Mouse (Mus musculus): ENCODE data around the gene Neo1. TPM values are rescaled to one million over a fixed set of nuclear protein-coding genes. Genes with fewer than 3 reads are reported as not detected.
"Not testable (repeated sequence)": the region's sequence is repeated elsewhere in the genome, so short reads cannot be mapped to it uniquely, and the experiment has no call there.

Gene Neo1
- polyA plus RNA-seq, 1 experiment from 2014 or later: 33.7 TPM

DNA sequence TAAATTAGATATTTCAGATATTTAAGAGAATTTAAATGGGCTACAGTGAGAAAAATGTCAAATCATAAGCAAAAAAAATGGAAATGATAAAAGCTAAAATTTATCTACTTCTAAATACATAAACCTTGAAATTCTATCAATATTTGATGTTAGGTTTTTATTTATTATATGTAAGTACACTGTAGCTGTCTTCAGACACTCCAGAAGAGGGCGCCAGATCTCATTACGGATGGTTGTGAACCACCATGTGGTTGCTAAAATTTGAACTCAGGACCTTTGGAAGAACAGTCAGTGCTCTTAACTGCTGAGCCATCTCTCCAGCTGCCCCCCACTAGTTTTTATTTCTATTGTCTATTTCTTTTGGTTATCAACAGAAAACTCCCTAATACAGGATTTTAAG, 65.1 kb downstream of the Neo1 start:
- ATAC-seq; H3K4me3 ChIP-seq; H3K27ac ChIP-seq; H3K9me3 ChIP-seq (replicated peaks); H3K4me1 ChIP-seq; H3K27me3 ChIP-seq; H3K9ac ChIP-seq; H3K36me3 ChIP-seq (ENCODE audit: poor library complexity, severe bottlenecking); H3K4me2 ChIP-seq: not testable (repeated sequence)
- 81% methylated on average over 2 of the region's 2 CpGs for WGBS

DNA sequence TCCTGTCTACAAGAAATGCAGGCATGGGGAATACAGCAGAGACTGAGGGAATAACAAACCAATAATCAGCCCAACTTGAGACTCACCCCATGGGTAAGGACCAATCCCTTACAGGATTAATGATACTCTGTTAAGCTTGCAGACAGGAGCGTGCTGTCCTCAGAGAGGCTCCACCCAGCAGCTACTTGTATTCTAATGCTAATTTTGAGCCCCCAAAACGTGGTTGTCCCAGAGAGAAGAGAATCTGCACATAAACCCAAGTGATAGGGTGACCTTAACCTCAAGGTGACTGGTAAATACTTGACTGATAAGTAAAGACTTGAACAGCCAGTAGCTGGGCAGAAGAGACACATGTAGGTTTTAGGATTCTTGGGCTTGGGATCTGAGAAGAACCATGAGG, 68.9 kb downstream of the Neo1 start:
- H3K9ac ChIP-seq: no peak overlapping the region
- 30% methylated on average over 2 of the region's 2 CpGs for WGBS

GRCm38 (mm10) chr9:58955507-58955906, 80.7 kb downstream of the Neo1 start:
- no peak overlapping the region for H3K4me2 ChIP-seq
- no peak overlapping the region for H3K4me3 ChIP-seq
- peaks cover 21% of the 10 kb centered on the region for H3K36me3 ChIP-seq (ENCODE audit: poor library complexity, severe bottlenecking)
- H3K9me3 ChIP-seq (replicated peaks): no peaks in the 10 kb centered on the region
- ATAC-seq: no peak
- H3K9ac ChIP-seq: no peak overlapping the region
- H3K27me3 ChIP-seq: no peaks in the 10 kb centered on the region
- WGBS: 87% methylated on average over 3 of the region's 3 CpGs
- H3K27ac ChIP-seq: no peak overlapping the region
- no peaks in the 10 kb centered on the region for H3K4me1 ChIP-seq

More for the DNA sequence above, 68.9 kb downstream of the Neo1 start:
- no peaks in the 10 kb centered on the region for H3K4me1 ChIP-seq
- no peak for ATAC-seq
- no peak overlapping the region for H3K4me2 ChIP-seq
- H3K27ac ChIP-seq: no peak overlapping the region
- no peaks in the 10 kb centered on the region for H3K27me3 ChIP-seq
- peaks cover 7% of the 10 kb centered on the region; the same call in 1 of the 2 replicates for H3K36me3 ChIP-seq (ENCODE audit: poor library complexity, severe bottlenecking)
- no peaks in the 10 kb centered on the region for H3K9me3 ChIP-seq (replicated peaks)
- H3K4me3 ChIP-seq: no peak overlapping the region

GRCm38 (mm10) chr9:58945910-58946309, 90.3 kb downstream of the Neo1 start:
- not testable (repeated sequence) for H3K9me3 ChIP-seq (replicated peaks); H3K9ac ChIP-seq; H3K4me1 ChIP-seq; ATAC-seq; H3K4me3 ChIP-seq; H3K27ac ChIP-seq; H3K27me3 ChIP-seq; H3K36me3 ChIP-seq (ENCODE audit: poor library complexity, severe bottlenecking); H3K4me2 ChIP-seq
- WGBS: 91% methylated on average over 1 of the region's 1 CpGs

DNA sequence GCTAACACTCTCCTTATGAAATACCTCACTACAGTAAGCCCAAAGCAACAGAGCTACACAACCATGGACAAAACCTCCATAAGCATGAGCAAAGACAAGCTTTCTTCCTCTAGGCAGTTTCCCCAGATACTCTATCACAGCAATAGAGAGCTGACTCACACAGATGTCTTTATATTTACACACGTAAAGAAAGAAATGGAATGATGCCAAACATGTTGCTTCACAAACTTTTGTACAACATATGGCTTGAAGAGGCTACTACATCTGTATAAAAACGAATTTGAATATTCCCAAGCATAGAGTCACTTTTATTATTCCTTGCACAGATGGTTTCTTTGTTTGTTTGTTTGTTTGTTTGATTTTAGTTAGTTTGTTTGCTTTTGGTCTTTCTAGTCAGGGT, 101.5 kb downstream of the Neo1 start:
- no peak overlapping the region for H3K9ac ChIP-seq
- H3K9me3 ChIP-seq (replicated peaks): no peaks in the 10 kb centered on the region
- ATAC-seq: no peak
- WGBS: 69% methylated on average over 2 of the region's 2 CpGs
- no peaks in the 10 kb centered on the region for H3K4me1 ChIP-seq
- no peak overlapping the region for H3K27ac ChIP-seq
- H3K4me2 ChIP-seq: no peak overlapping the region
- H3K36me3 ChIP-seq (ENCODE audit: poor library complexity, severe bottlenecking): peaks cover 5% of the 10 kb centered on the region; the same call in 1 of the 2 replicates
- H3K27me3 ChIP-seq: no peaks in the 10 kb centered on the region
- no peak overlapping the region for H3K4me3 ChIP-seq

GRCm38 (mm10) chr9:58928103-58928502, 108.1 kb downstream of the Neo1 start:
- no peaks in the 10 kb centered on the region for H3K27me3 ChIP-seq
- H3K9ac ChIP-seq: no peak overlapping the region
- H3K4me2 ChIP-seq: no peak overlapping the region
- no peak overlapping the region for H3K27ac ChIP-seq
- H3K9me3 ChIP-seq (replicated peaks): no peaks in the 10 kb centered on the region
- ATAC-seq: no peak
- peaks cover 10% of the 10 kb centered on the region for H3K36me3 ChIP-seq (ENCODE audit: poor library complexity, severe bottlenecking)
- H3K4me1 ChIP-seq: no peaks in the 10 kb centered on the region
- 30% methylated on average over 1 of the region's 1 CpGs for WGBS
- H3K4me3 ChIP-seq: no peak overlapping the region

DNA sequence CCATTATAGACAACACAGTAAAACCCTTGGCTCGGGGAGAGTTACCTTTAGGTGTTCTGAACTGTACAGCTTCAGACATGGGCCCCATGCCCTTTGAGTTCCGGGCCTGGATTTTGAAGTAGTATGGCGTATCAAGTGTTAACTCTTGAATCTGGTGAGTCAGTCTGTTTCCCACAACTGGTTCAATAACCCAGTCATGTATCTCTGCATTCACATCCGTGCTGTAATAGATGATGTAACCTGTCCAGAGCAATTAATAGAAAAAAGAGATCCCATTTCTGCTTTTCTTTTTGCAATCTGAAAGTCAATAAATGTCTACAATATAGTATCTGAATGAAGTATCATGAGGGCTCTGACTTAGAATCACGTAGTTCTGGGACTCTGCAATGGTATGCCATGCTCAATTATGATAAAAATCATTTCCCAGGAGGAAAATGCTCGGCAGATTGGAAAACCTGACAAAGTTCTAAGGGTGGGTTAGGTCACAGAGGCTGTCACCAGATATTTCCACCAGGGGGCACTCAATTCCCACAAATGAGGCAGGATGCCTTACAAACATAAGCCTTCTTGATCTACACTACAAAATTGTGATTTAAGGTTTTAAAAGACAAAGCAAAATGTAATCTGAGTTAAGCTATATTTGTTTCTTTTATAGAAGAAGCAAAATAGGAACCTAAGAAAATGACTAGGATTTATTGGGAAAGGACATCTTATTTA, 133.2 kb downstream of the Neo1 start:
- ATAC-seq: 0 out of 2 replicates have a peak, but pooled peaks have one; percentile 13
- Histone ChIP-seq H3K4me3 (no peak overlapping the region), H3K4me1 (no peaks in the 10 kb centered on the region), H3K36me3 (ENCODE audit: poor library complexity, severe bottlenecking) (peaks cover 33% of the 10 kb centered on the region), H3K9me3 (replicated peaks) (no peaks in the 10 kb centered on the region), H3K27me3 (no peaks in the 10 kb centered on the region), H3K9ac (no peak overlapping the region), H3K27ac (no peak overlapping the region), H3K4me2 (no peak overlapping the region)
- 64% methylated on average over 6 of the region's 6 CpGs for WGBS

DNA sequence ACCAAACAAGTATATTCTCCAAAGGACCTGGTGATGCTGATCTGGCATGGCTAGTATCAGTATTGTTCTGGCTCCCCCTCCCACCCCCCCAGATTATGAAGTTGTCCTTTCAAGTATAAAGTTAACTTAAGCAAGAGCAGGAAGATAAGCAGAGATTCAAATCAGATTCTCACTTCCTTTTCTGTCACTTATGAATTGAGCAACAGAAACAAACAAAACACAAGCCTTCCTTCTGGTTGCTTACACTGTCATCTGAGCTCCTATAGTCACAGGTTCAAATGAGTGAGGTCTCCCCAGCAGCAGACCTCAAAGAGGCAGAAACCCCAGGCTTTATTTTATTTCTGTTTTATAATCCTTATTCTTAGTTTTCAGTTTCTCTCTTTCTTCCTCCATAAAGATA, 136.6 kb downstream of the Neo1 start:
- peaks cover 25% of the 10 kb centered on the region for H3K36me3 ChIP-seq (ENCODE audit: poor library complexity, severe bottlenecking)
- no peak overlapping the region for H3K27ac ChIP-seq
- no peaks in the 10 kb centered on the region for H3K9me3 ChIP-seq (replicated peaks)
- ATAC-seq: no peak
- no peak overlapping the region for H3K4me2 ChIP-seq
- no peaks in the 10 kb centered on the region for H3K27me3 ChIP-seq
- H3K4me3 ChIP-seq: no peak overlapping the region
- no peak overlapping the region for H3K9ac ChIP-seq
- H3K4me1 ChIP-seq: no peaks in the 10 kb centered on the region

GRCm38 (mm10) chr9:58891840-58892640, 144.2 kb downstream of the Neo1 start:
- no peak overlapping the region for H3K4me3 ChIP-seq
- H3K27ac ChIP-seq: no peak overlapping the region
- H3K27me3 ChIP-seq: no peaks in the 10 kb centered on the region
- no peak overlapping the region for H3K4me2 ChIP-seq
- no peak overlapping the region for H3K9ac ChIP-seq
- H3K9me3 ChIP-seq (replicated peaks): no peaks in the 10 kb centered on the region
- H3K4me1 ChIP-seq: no peaks in the 10 kb centered on the region
- ATAC-seq: no peak
- peaks cover 57% of the 10 kb centered on the region for H3K36me3 ChIP-seq (ENCODE audit: poor library complexity, severe bottlenecking)
- 97% methylated on average over 6 of the region's 6 CpGs for WGBS

DNA sequence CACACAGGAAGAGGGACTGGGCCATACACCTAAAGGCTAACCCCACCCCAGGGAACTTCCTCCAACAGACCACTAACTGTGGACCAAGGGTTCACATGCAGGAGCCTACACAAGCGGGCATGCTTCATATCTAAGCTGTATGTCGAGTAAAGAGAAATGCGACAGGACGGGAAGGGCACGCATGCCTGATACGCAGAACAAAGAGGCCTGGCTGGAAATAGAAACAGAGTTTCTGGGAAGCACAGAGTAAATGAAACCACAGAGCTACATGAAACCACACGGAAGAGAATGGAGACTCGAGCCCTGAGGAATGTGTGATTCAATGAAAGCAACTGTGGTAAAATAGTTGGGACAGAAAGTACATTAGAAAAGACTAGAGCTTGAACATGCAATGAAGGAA, 145.3 kb downstream of the Neo1 start:
- ATAC-seq: no peak
- no peak overlapping the region for H3K9ac ChIP-seq
- no peaks in the 10 kb centered on the region for H3K27me3 ChIP-seq
- no peak overlapping the region for H3K4me2 ChIP-seq
- H3K36me3 ChIP-seq (ENCODE audit: poor library complexity, severe bottlenecking): peaks cover 58% of the 10 kb centered on the region
- no peak overlapping the region for H3K4me3 ChIP-seq
- no peaks in the 10 kb centered on the region for H3K4me1 ChIP-seq
- H3K9me3 ChIP-seq (replicated peaks): no peaks in the 10 kb centered on the region
- WGBS: 93% methylated on average over 8 of the region's 8 CpGs
- H3K27ac ChIP-seq: no peak overlapping the region

DNA sequence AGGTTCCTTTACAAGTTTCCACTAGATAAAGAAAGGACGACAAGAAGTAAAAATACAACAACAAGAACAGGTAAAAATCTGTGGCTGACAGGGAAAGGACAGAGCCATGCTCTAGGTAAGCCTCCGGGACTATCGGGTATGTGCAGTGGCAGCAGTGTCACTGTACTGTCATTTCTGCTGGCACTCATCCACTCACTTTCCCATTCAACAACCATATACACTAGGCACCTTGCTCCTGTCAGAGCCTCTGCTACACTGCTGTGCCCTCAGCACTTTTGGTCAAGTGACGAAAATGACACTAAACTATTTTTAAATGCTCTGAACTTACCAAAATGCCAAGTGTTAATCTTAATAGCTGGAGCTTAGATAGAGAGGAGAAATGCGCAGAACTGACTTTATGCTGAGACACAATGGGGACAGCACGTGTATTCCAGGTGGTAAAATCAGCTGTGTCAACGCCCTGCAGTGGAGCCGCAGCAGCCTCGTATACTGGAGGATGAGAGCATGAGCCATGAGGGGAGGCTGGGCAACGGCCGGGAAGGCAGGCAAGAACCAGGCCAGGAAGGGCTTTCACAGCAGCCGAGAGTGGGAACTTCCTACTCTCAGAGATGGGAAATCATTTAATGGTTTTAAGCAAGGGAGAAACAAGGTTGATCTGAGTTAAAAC, 146.3 kb downstream of the Neo1 start:
- Histone ChIP-seq H3K9me3 (replicated peaks) (no peaks in the 10 kb centered on the region), H3K27ac (no peak overlapping the region), H3K27me3 (no peaks in the 10 kb centered on the region), H3K36me3 (ENCODE audit: poor library complexity, severe bottlenecking) (peaks cover 61% of the 10 kb centered on the region), H3K4me3 (no peak overlapping the region), H3K4me1 (no peaks in the 10 kb centered on the region), H3K4me2 (no peak overlapping the region), H3K9ac (no peak overlapping the region)
- WGBS: 89% methylated on average over 12 of the region's 12 CpGs
- ATAC-seq: no peak

DNA sequence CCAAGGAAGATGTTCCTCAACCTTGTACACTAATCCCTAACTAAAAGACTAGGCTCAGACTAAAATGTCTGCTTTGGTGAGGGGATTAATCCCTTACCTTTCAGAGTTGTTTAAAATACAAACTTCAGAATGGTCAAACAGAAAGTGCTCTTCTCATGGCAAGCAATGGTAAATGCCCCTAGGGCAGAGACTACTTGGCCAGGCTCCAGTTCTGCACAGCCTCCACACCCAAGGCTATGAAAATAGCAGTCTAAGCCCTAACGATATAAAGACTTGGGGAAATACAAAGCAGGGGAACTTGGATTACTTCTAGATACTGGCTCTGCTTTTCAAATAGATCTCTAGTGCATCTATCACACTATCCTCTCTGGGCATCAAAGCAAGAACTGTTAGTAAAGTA, 153.6 kb downstream of the Neo1 start:
- H3K27me3 ChIP-seq: no peaks in the 10 kb centered on the region
- peaks cover 70% of the 10 kb centered on the region for H3K36me3 ChIP-seq (ENCODE audit: poor library complexity, severe bottlenecking)
- no peak for ATAC-seq
- H3K9ac ChIP-seq: no peak overlapping the region
- no peaks in the 10 kb centered on the region for H3K4me1 ChIP-seq
- no peak overlapping the region for H3K27ac ChIP-seq
- 30% methylated on average over 1 of the region's 1 CpGs for WGBS
- H3K4me3 ChIP-seq: no peak overlapping the region
- no peaks in the 10 kb centered on the region for H3K9me3 ChIP-seq (replicated peaks)
- H3K4me2 ChIP-seq: no peak overlapping the region

Measured in forebrain, embryonic 13.5 days (tissue).